8 mouse cellular contexts compared by ENCODE assay signal in the genomic region with DNA sequence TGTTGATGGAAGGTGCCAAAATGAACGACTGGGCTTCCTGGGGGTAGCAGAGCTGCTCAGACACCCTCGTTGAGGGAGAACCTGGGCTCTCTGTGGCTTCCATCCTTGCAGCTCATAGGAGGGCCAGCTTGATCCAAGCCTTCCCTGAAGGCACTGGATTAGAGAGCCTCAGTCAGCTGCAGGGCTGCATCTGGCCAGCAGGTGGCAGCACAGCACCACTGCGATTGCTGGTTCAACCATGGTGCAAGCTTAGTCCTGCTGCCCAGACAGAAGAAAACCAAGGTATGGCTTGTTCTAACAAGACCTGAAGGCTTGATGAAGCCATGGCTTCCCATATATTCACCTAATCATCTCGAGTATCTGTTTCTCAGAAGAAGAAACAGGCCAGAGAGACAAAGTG. TPM values are rescaled to one million over a fixed set of nuclear protein-coding genes. Genes with fewer than 3 reads are reported as not detected.
A peak's percentile ranks its signal among the peaks of the same experiment; 100 is the strongest.
DNase-seq lines count a peak whose midpoint lies in the region; ATAC-seq and TF ChIP-seq lines count a peak whose summit lies in the region.

No protein-coding gene starts in this region.

- H3K9ac ChIP-seq in embryonic facial prominence, embryonic 14.5 days (ENCODE audit: low read depth, low read length), result no peak overlapping the region
- H3K9ac ChIP-seq in kidney, embryonic 16.5 days (replicated peaks; ENCODE audit: low read length), result no peak overlapping the region
- no peak overlapping the region for H3K9ac ChIP-seq in liver, adult 2 months (ENCODE audit: low read depth, low read length)

- H3K4me1 ChIP-seq in embryonic facial prominence, embryonic 14.5 days (ENCODE audit: control insufficient read depth, insufficient read depth, low read length), result no peaks in the 10 kb centered on the region
- H3K4me1 ChIP-seq in heart, embryonic 10.5 days, result no peaks in the 10 kb centered on the region
- H3K4me1 ChIP-seq in kidney, embryonic 16.5 days (ENCODE audit: insufficient read depth, low read length), result no peaks in the 10 kb centered on the region
- peaks cover 2% of the 10 kb centered on the region; the same call in 1 of the 2 replicates for H3K4me1 ChIP-seq in liver, adult 2 months (ENCODE audit: control insufficient read depth, insufficient read depth, low read length)

- peak; percentile 87 for DNase-seq in 3T3-L1 (ENCODE audit: low read depth, low spot score)
- peak; percentile 95 for DNase-seq in adrenal gland, postnatal 10 days
- peak; percentile 74 for DNase-seq in embryonic facial prominence, embryonic 14.5 days (ENCODE audit: low spot score)
- DNase-seq in heart, embryonic 10.5 days (ENCODE audit: low spot score), result peak; percentile 87
- DNase-seq in liver, adult 2 months (ENCODE audit: extremely low read depth, low read depth, low spot score), result peak; percentile 51
- peak; percentile 90 for DNase-seq in naive thymus-derived CD4-positive, alpha-beta T cell, adult 2 months (ENCODE audit: low read depth)
- DNase-seq in spleen, postnatal 36 days (ENCODE audit: low spot score in 2 of 2), result peak; percentile 75 to 77

- no peaks in the 10 kb centered on the region for H3K9me3 ChIP-seq in embryonic facial prominence, embryonic 14.5 days (ENCODE audit: control insufficient read depth, low read length)
- H3K9me3 ChIP-seq in heart, embryonic 10.5 days, result no peaks in the 10 kb centered on the region
- no peaks in the 10 kb centered on the region for H3K9me3 ChIP-seq in kidney, embryonic 16.5 days (ENCODE audit: low read length)

- peak; percentile 100 for TF ChIP-seq CTCF in liver, adult 2 months (IDR thresholded peaks at IDR 0.05; ENCODE audit: low read depth, low read length)

- peaks cover 37% of the 10 kb centered on the region; the same call in 1 of the 2 replicates for H3K36me3 ChIP-seq in embryonic facial prominence, embryonic 14.5 days (ENCODE audit: control insufficient read depth, insufficient read depth, low read length)
- H3K36me3 ChIP-seq in heart, embryonic 10.5 days, result peaks cover 34% of the 10 kb centered on the region
- H3K36me3 ChIP-seq in kidney, embryonic 16.5 days (ENCODE audit: insufficient read depth, low read length), result peaks cover 40% of the 10 kb centered on the region
- H3K36me3 ChIP-seq in liver, adult 2 months (ENCODE audit: control insufficient read depth, insufficient read depth, low read length), result no peaks in the 10 kb centered on the region

- 8% methylated on average over 4 of the region's 4 CpGs for WGBS in embryonic facial prominence, embryonic 14.5 days
- WGBS in heart, embryonic 10.5 days, result 12% methylated on average over 4 of the region's 4 CpGs
- WGBS in kidney, embryonic 16.5 days, result 26% methylated on average over 4 of the region's 4 CpGs
- 9% methylated on average over 4 of the region's 4 CpGs for WGBS in liver, adult 2 months

- H3K4me2 ChIP-seq in embryonic facial prominence, embryonic 14.5 days (ENCODE audit: low read depth, low read length), result no peak overlapping the region
- no peak overlapping the region for H3K4me2 ChIP-seq in kidney, embryonic 16.5 days (replicated peaks; ENCODE audit: low read depth, low read length)

- ATAC-seq in embryonic facial prominence, embryonic 14.5 days (ENCODE audit: low read depth), result peak; percentile 64
- peak; percentile 72 for ATAC-seq in kidney, embryonic 16.5 days (ENCODE audit: low FRiP score, low TSS enrichment)

- no peaks in the 10 kb centered on the region for H3K79me2 ChIP-seq in liver, adult 2 months (ENCODE audit: control insufficient read depth, insufficient read depth, low read length)

- TF ChIP-seq POLR2A in liver, adult 2 months (IDR thresholded peaks at IDR 0.05; ENCODE audit: extremely low read depth, insufficient read depth, low read length), result no peak

- no peak overlapping the region for H3K27ac ChIP-seq in embryonic facial prominence, embryonic 14.5 days (replicated peaks; ENCODE audit: low read depth, low read length)
- no peak overlapping the region for H3K27ac ChIP-seq in heart, embryonic 10.5 days
- no peak overlapping the region for H3K27ac ChIP-seq in kidney, embryonic 16.5 days (ENCODE audit: low read length)
- no peak overlapping the region for H3K27ac ChIP-seq in liver, adult 2 months (replicated peaks; ENCODE audit: insufficient read depth, low read depth, low read length)

- H3K27me3 ChIP-seq in embryonic facial prominence, embryonic 14.5 days (replicated peaks; ENCODE audit: control insufficient read depth, insufficient read depth, low read length), result no peaks in the 10 kb centered on the region
- H3K27me3 ChIP-seq in heart, embryonic 10.5 days (ENCODE audit: insufficient read depth, poor library complexity, severe bottlenecking), result peaks cover 7% of the 10 kb centered on the region; the same call in 1 of the 2 replicates
- no peaks in the 10 kb centered on the region for H3K27me3 ChIP-seq in kidney, embryonic 16.5 days (ENCODE audit: insufficient read depth, low read length)
- H3K27me3 ChIP-seq in liver, adult 2 months (ENCODE audit: control insufficient read depth, insufficient read depth, low read length), result no peaks in the 10 kb centered on the region

- no peak overlapping the region for H3K4me3 ChIP-seq in embryonic facial prominence, embryonic 14.5 days (ENCODE audit: low read depth, low read length)
- H3K4me3 ChIP-seq in heart, embryonic 10.5 days, result no peak overlapping the region
- H3K4me3 ChIP-seq in kidney, embryonic 16.5 days (ENCODE audit: low read length), result no peak overlapping the region
- H3K4me3 ChIP-seq in liver, adult 2 months (ENCODE audit: insufficient read depth, low read depth, low read length), result no peak overlapping the region

RNA-seq across cellular contexts. Expression of gene Orm2, which starts 6.3 kb away (rescaled TPM):
- total RNA-seq in adrenal gland, postnatal 10 days (2021), result under 1 TPM in 1 of 2 experiments, not detected in 1; 0.84 TPM
- not detected in 2 replicates for polyA plus RNA-seq in embryonic facial prominence, embryonic 14.5 days (2014; fragmentation: Nextera tagmentation; extraction: Ambion mirVana)
- not detected in 2 replicates for polyA plus RNA-seq in heart, embryonic 10.5 days (2016; fragmentation: Nextera tagmentation; extraction: Ambion mirVana)
- not detected in 2 replicates for polyA plus RNA-seq in kidney, embryonic 16.5 days (2015; fragmentation: Nextera tagmentation; extraction: Ambion mirVana)
- total RNA-seq in liver, adult 2 months (2014; rRNA removed), result 27.0 and 55.0 TPM in 2 replicates
- 66.8 and 86.8 TPM in 2 replicates for polyA plus RNA-seq in liver, adult 2 months (2012; rRNA removed)

RNA-seq across cellular contexts. Expression of gene Orm3, which starts 12.6 kb away (rescaled TPM):
- 1 to 10 TPM; 1.5 to 2.2 TPM for total RNA-seq in adrenal gland, postnatal 10 days (2021)
- not detected in 2 replicates for polyA plus RNA-seq in embryonic facial prominence, embryonic 14.5 days (2014; fragmentation: Nextera tagmentation; extraction: Ambion mirVana)
- not detected in 2 replicates for polyA plus RNA-seq in heart, embryonic 10.5 days (2016; fragmentation: Nextera tagmentation; extraction: Ambion mirVana)
- not detected in 2 replicates for polyA plus RNA-seq in kidney, embryonic 16.5 days (2015; fragmentation: Nextera tagmentation; extraction: Ambion mirVana)
- total RNA-seq in liver, adult 2 months (2014; rRNA removed), result 1.1 and 14.1 TPM in 2 replicates
- 7.3 and 11.4 TPM in 2 replicates for polyA plus RNA-seq in liver, adult 2 months (2012; rRNA removed)

RNA-seq across cellular contexts. Expression of gene Orm1, which starts 24.2 kb away (rescaled TPM):
- 10 to 100 TPM in 1 of 2 experiments, 1 to 10 TPM in 1; 3.2 to 11.8 TPM for total RNA-seq in adrenal gland, postnatal 10 days (2021)
- polyA plus RNA-seq in embryonic facial prominence, embryonic 14.5 days (2014; fragmentation: Nextera tagmentation; extraction: Ambion mirVana), result 0.84 and 2.5 TPM in 2 replicates
- polyA plus RNA-seq in heart, embryonic 10.5 days (2016; fragmentation: Nextera tagmentation; extraction: Ambion mirVana), result not detected in 2 replicates
- not detected in 2 replicates for polyA plus RNA-seq in kidney, embryonic 16.5 days (2015; fragmentation: Nextera tagmentation; extraction: Ambion mirVana)
- total RNA-seq in liver, adult 2 months (2014; rRNA removed), result 1,235 and 2,595 TPM in 2 replicates
- polyA plus RNA-seq in liver, adult 2 months (2012; rRNA removed), result 676 and 691 TPM in 2 replicates

RNA-seq across cellular contexts. Expression of gene Akna, which starts 34.6 kb away (rescaled TPM):
- total RNA-seq in adrenal gland, postnatal 10 days (2021), result 1 to 10 TPM; 7.4 to 7.7 TPM
- 5.2 and 5.9 TPM in 2 replicates for polyA plus RNA-seq in embryonic facial prominence, embryonic 14.5 days (2014; fragmentation: Nextera tagmentation; extraction: Ambion mirVana)
- 4.6 and 9.0 TPM in 2 replicates for polyA plus RNA-seq in heart, embryonic 10.5 days (2016; fragmentation: Nextera tagmentation; extraction: Ambion mirVana)
- polyA plus RNA-seq in kidney, embryonic 16.5 days (2015; fragmentation: Nextera tagmentation; extraction: Ambion mirVana), result 7.1 and 9.4 TPM in 2 replicates
- total RNA-seq in liver, adult 2 months (2014; rRNA removed), result 1.0 and 1.4 TPM in 2 replicates
- 1.1 and 1.6 TPM in 2 replicates for polyA plus RNA-seq in liver, adult 2 months (2012; rRNA removed)

Comparison
In these comparisons a context has a peak if more than half of its experiments do, and no peak if none do; other contexts are left out.
1. RNA of gene Orm2, which starts 6.3 kb away (polyA plus RNA-seq): 66.8 to 86.8 TPM in liver, adult 2 months; not detected in embryonic facial prominence, embryonic 14.5 days, not detected in heart, embryonic 10.5 days and not detected in kidney, embryonic 16.5 days; every median in the first group is over 10 times any median in the second.
2. RNA of gene Orm1, which starts 24.2 kb away (polyA plus RNA-seq): 676 to 691 TPM in liver, adult 2 months; 0.84 to 2.5 TPM in embryonic facial prominence, embryonic 14.5 days, not detected in heart, embryonic 10.5 days and not detected in kidney, embryonic 16.5 days; every median in the first group is over 100 times any median in the second.
3. Peak in every context shown above with its lines, with median percentiles within 50 percentile points of each other: DNase-seq.